9 mouse cellular contexts compared by ENCODE assay signal in genomic region chr11:70155897-70156296, GRCm38 (mm10). TPM values are rescaled to one million over a fixed set of nuclear protein-coding genes. Genes with fewer than 3 reads are reported as not detected.
DNase-seq lines count a peak whose midpoint lies in the region; ATAC-seq and TF ChIP-seq lines count a peak whose summit lies in the region.
"Not testable (repeated sequence)": the region's sequence is repeated elsewhere in the genome, so short reads cannot be mapped to it uniquely, and the experiment has no call there.
"Had no signal": no experiment of that assay in that cellular context is flagged by ENCODE, and none has a peak within 500 bp of the region (broad histone marks: within the 10 kb centered on the region; RNA-seq: fewer than 3 reads in every experiment).

Gene Clec10a (plus strand): TSS chr11:70156197.

- H3K4me1 ChIP-seq in bone marrow, adult 2 months (ENCODE audit: control insufficient read depth, insufficient read depth, low read length); brown adipose tissue, adult 24 weeks (ENCODE audit: control insufficient read depth, insufficient read depth, insufficient read length, low read length): not testable (repeated sequence)

- not testable (repeated sequence) for ATAC-seq in hematopoietic stem cell, adult 5-6 weeks (replicated peaks in 1 of 2; ENCODE audit: insufficient read depth in 1 of 2, low FRiP score in 2 of 2, low TSS enrichment in 1 of 2, low read depth in 1 of 2, poor library complexity in 2 of 2, severe bottlenecking in 2 of 2); megakaryocyte, adult 5-6 weeks (ENCODE audit: poor library complexity, severe bottlenecking)

- no CpG with 5 or more reads among the region's 5 CpGs for WGBS in bone marrow, adult 2 months

- TF ChIP-seq CTCF in bone marrow, adult 2 months (IDR thresholded peaks at IDR 0.05; ENCODE audit: control insufficient read depth, insufficient read depth, low read length), result not testable (repeated sequence)

- TF ChIP-seq POLR2A in bone marrow, adult 2 months (IDR thresholded peaks at IDR 0.05; ENCODE audit: borderline replicate concordance, control insufficient read depth, low read depth, low read length), result not testable (repeated sequence)

- H3K27ac ChIP-seq in bone marrow, adult 2 months (ENCODE audit: control insufficient read depth, insufficient read depth, low read depth, low read length, poor library complexity); brown adipose tissue, adult 24 weeks (replicated peaks; ENCODE audit: low read depth, low read length): not testable (repeated sequence)

- not testable (repeated sequence) for DNase-seq in urinary bladder, adult 2 months (ENCODE audit: low spot score)

- H3K4me3 ChIP-seq in bone marrow, adult 2 months (replicated peaks; ENCODE audit: control insufficient read depth, low read depth, low read length); brown adipose tissue, adult 24 weeks (ENCODE audit: insufficient read depth, low read depth, low read length): not testable (repeated sequence)

RNA-seq across cellular contexts. Expression of gene Clec10a, which starts in this region (rescaled TPM):
- polyA plus RNA-seq in bone marrow, adult 2 months (2011; ENCODE audit: insufficient read depth, insufficient read length, low replicate concordance, missing spikeins), result 6.4 and 15.1 TPM in 2 replicates
- 8.7 and 15.9 TPM in 2 replicates for polyA plus RNA-seq in brown adipose tissue, adult 24 weeks (2012; ENCODE audit: insufficient read depth, insufficient read length, missing spikeins)
- total RNA-seq in hematopoietic stem cell, adult 5-6 weeks (2017), result 9.9 and 14.6 TPM in 2 replicates
- total RNA-seq in megakaryocyte, adult 5-6 weeks (2015), result 34.6 and 35.3 TPM in 2 replicates
- 35.5 and 36.5 TPM in 2 replicates for total RNA-seq in megakaryocyte, adult 5-6 weeks (2017)
- polyA plus RNA-seq in urinary bladder, adult 2 months (2012; rRNA removed), result 39.6 and 49.2 TPM in 2 replicates
- polyA plus RNA-seq: activated CD4-positive, CD25-positive, alpha-beta regulatory T cell, adult 4 months; erythroblast, embryonic 14.5 days; forebrain, embryonic 10.5 days; Patski had no signal
